ENCODE assay signal across 10 mouse cellular contexts in genomic region chr2:155863301-155863867, GRCm38 (mm10). TPM values are rescaled to one million over a fixed set of nuclear protein-coding genes. Genes with fewer than 3 reads are reported as not detected.
DNase-seq lines count a peak whose midpoint lies in the region.
"Had no signal": no experiment of that assay in that cellular context is flagged by ENCODE, and none has a peak within 500 bp of the region (broad histone marks: within the 10 kb centered on the region; RNA-seq: fewer than 3 reads in every experiment).

No protein-coding gene starts in this region.

- DNase-seq in embryo, embryonic 10.5 days (ENCODE audit: low spot score), result peak; percentile 22
- DNase-seq in embryo, embryonic 9.5 days (ENCODE audit: extremely low spot score), result no peak
- peak; percentile 46 for DNase-seq in retina, postnatal 1 day
- no peak for DNase-seq in retina, embryonic 14.5 days (ENCODE audit: low spot score)
- peak; percentile 65 for DNase-seq in mesoderm, embryonic 11.5 days (ENCODE audit: low read depth, low spot score)
- DNase-seq in gastrocnemius, adult 18-20 months (ENCODE audit: low spot score), result no peak
- DNase-seq in thymus, postnatal 0 days (ENCODE audit: low spot score), result no peak
- no peak for DNase-seq in gastrocnemius, postnatal 25 days
- DNase-seq: cerebellum, postnatal 36 days had no signal

RNA-seq across cellular contexts. Expression of gene Fam83c, which starts 28.7 kb away (rescaled TPM):
- total RNA-seq in gastrocnemius, adult 18-20 months (2021), result not detected
- polyA plus RNA-seq in thymus, postnatal 0 days (2015; fragmentation: Nextera tagmentation; extraction: Ambion mirVana), result 0.05 and 0.06 TPM in 2 replicates
- total RNA-seq in gastrocnemius, postnatal 25 days (2021), result not detected
- polyA plus RNA-seq: G1E had no signal

RNA-seq across cellular contexts. Expression of gene Eif6, which starts 36.7 kb away (rescaled TPM):
- total RNA-seq in gastrocnemius, adult 18-20 months (2021), result 10 to 100 TPM; 43.4 to 45.4 TPM
- polyA plus RNA-seq in thymus, postnatal 0 days (2015; fragmentation: Nextera tagmentation; extraction: Ambion mirVana), result 232 and 242 TPM in 2 replicates
- total RNA-seq in gastrocnemius, postnatal 25 days (2021), result 10 to 100 TPM; 38.6 to 45.3 TPM

RNA-seq across cellular contexts. Expression of gene BC029722, which starts 44.2 kb away (rescaled TPM):
- 10 to 100 TPM; 27.8 to 29.5 TPM for total RNA-seq in gastrocnemius, adult 18-20 months (2021)
- 24.0 and 24.4 TPM in 2 replicates for polyA plus RNA-seq in thymus, postnatal 0 days (2015; fragmentation: Nextera tagmentation; extraction: Ambion mirVana)
- 10 to 100 TPM; 22.3 to 25.3 TPM for total RNA-seq in gastrocnemius, postnatal 25 days (2021)

Comparison
In these comparisons a context has a peak if more than half of its experiments do, and no peak if none do; other contexts are left out.
1. DNase-seq: peak in embryo, embryonic 10.5 days (single experiment), retina, postnatal 1 day (single experiment) and mesoderm, embryonic 11.5 days (single experiment); none in embryo, embryonic 9.5 days (single experiment), retina, embryonic 14.5 days (single experiment), gastrocnemius, adult 18-20 months (single experiment), thymus, postnatal 0 days (single experiment) and gastrocnemius, postnatal 25 days (single experiment).